Mouse (Mus musculus) thymus, adult 2 months (tissue): ENCODE data around the gene Fbxl5. TPM values are rescaled to one million over a fixed set of nuclear protein-coding genes. Genes with fewer than 3 reads are reported as not detected.

Experiments used
- DNase-seq: peaks from one replicate; pipeline ENCODE4 v3.0.0; 2021
- H3K27ac ChIP-seq: fragments of 200-500 bp; 2 replicates; pipeline ENCODE4 v1.5.1; 2012; ENCODE audit warnings: low read length, control low read depth; ENCODE audit not compliant: control insufficient read depth, insufficient read depth
- H3K27me3 ChIP-seq: fragments of 200-500 bp; 2 replicates; pipeline ENCODE4 v1.6.1; 2012; ENCODE audit warnings: mild to moderate bottlenecking, low read length, moderate library complexity, mixed read lengths; ENCODE audit not compliant: control insufficient read depth, insufficient read depth
- H3K36me3 ChIP-seq: fragments of 200-500 bp; 2 replicates; pipeline ENCODE4 v1.6.1; 2012; ENCODE audit warnings: mild to moderate bottlenecking, low read length, moderate library complexity; ENCODE audit not compliant: control insufficient read depth, insufficient read depth
- H3K4me1 ChIP-seq: fragments of 200-500 bp; replicated peaks from 2 replicates; pipeline ENCODE4 v1.6.1; 2012; ENCODE audit warnings: low read length; ENCODE audit not compliant: control insufficient read depth, insufficient read depth
- H3K4me3 ChIP-seq: fragments of 200-500 bp; 2 replicates; pipeline ENCODE4 v1.5.1; 2012; ENCODE audit warnings: mild to moderate bottlenecking, low read length, control low read depth, moderate library complexity; ENCODE audit not compliant: control insufficient read depth, insufficient read depth
- CTCF ChIP-seq: fragments of 200-500 bp; IDR thresholded peaks from 2 replicates; pipeline ENCODE4 v1.5.1; 2012; ENCODE audit warnings: mild to moderate bottlenecking, control low read depth, low read length, moderate library complexity, borderline replicate concordance; ENCODE audit not compliant: control insufficient read depth, poor library complexity, insufficient read depth; ENCODE audit errors: extremely low read depth
- POLR2A ChIP-seq: fragments of 200-500 bp; IDR thresholded peaks from 2 replicates; pipeline ENCODE4 v1.6.1; 2012; ENCODE audit warnings: mild to moderate bottlenecking, low read length, control low read depth, moderate library complexity; ENCODE audit not compliant: control insufficient read depth, poor library complexity, insufficient read depth; ENCODE audit errors: extremely low read depth
- WGBS: fragments of 180-500 bp; shearing (Covaris S2); methylation state at CpG from one replicate; pipeline ENCODE4 v1.1.7; 2018; 5-methylcytosine and 5-hydroxymethylcytosine counted together
- polyA plus RNA-seq: library from polyadenylated mRNA; depleted of rRNA; stranded (reverse); fragments of >200 nt; gene quantifications from 2 replicates; pipeline ENCODE4 v1.2.3, GENCODE M21; 2012; rRNA removed

The Fbxl5 gene
- polyA plus RNA-seq, 1 experiment = 26.7 TPM

- no peak overlapping the region for H3K4me3 ChIP-seq
Measured at GRCm38 (mm10) chr5:43721538-43722451, 99.6 kb downstream of the Fbxl5 start.

GRCm38 (mm10) chr5:43699240-43699639 lies 122.2 kb downstream of the Fbxl5 start:
- Histone ChIP-seq H3K27me3 (no peaks in the 10 kb centered on the region), H3K4me3 (no peak overlapping the region), H3K4me1 (no peaks in the 10 kb centered on the region), H3K36me3 (no peaks in the 10 kb centered on the region), H3K27ac (no peak overlapping the region)
- no peak for DNase-seq
- TF ChIP-seq CTCF (no peak), POLR2A (no peak)

More at GRCm38 (mm10) chr5:43721538-43722451, 99.6 kb downstream of the Fbxl5 start:
- TF ChIP-seq CTCF (no peak), POLR2A (no peak)
- no peak for DNase-seq
- WGBS = 86% methylated on average over 5 of the region's 5 CpGs
- Histone ChIP-seq H3K4me1 (no peaks in the 10 kb centered on the region), H3K27ac (no peak overlapping the region), H3K36me3 (no peaks in the 10 kb centered on the region), H3K27me3 (no peaks in the 10 kb centered on the region)

- TF ChIP-seq POLR2A (no peak), CTCF (no peak)
- H3K4me1 ChIP-seq = no peaks in the 10 kb centered on the region
Measured at GRCm38 (mm10) chr5:43697133-43697532, 124.3 kb downstream of the Fbxl5 start.

More at GRCm38 (mm10) chr5:43697133-43697532, 124.3 kb downstream of the Fbxl5 start:
- no peaks in the 10 kb centered on the region for H3K36me3 ChIP-seq
- no peak overlapping the region for H3K4me3 ChIP-seq
- WGBS = 97% methylated on average over 3 of the region's 3 CpGs
- H3K27ac ChIP-seq = no peak overlapping the region
- no peak for DNase-seq
- no peaks in the 10 kb centered on the region for H3K27me3 ChIP-seq

Other genes starting within 250 kb of the Fbxl5 start
- gene Cc2d2a, start 159.3 kb downstream of the Fbxl5 start, polyA plus RNA-seq = 0.57 and 0.73 TPM in 2 replicates
- gene Bst1, start 2.8 kb downstream of the Fbxl5 start, polyA plus RNA-seq = 2.5 and 2.6 TPM in 2 replicates
- gene Cd38, start 46.9 kb upstream of the Fbxl5 start, polyA plus RNA-seq = 6.6 and 7.4 TPM in 2 replicates
- 1.9 and 2.5 TPM in 2 replicates for gene Gm7879, start 91.5 kb upstream of the Fbxl5 start, polyA plus RNA-seq
- gene Fgfbp1, start 160.1 kb upstream of the Fbxl5 start, polyA plus RNA-seq = 0.69 and 0.78 TPM in 2 replicates